Mouse (Mus musculus): Measurements from ENCODE around the gene 1700086D15Rik. TPM values are rescaled to one million over a fixed set of nuclear protein-coding genes. Genes with fewer than 3 reads are reported as not detected.

Gene 1700086D15Rik
- not detected for total RNA-seq (2023)

DNA sequence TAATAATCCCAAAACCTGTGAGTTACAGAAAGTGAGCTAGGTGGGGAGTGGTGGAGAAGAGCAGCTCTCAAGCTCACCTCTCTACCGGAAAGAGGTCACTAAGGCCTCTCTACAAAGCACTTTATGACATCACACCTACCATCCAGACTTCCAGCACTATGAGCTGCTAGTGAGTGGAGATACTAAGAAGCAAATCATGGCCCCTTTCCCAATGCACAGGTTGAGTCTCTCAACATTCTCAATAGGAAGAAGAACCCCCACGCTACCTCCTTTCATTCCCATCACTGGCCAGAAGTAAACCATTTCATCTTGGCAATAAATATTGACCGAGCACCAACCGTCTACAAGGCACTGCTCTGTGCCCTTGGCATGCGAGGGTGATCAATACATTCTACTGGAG, at the start of gene 1700086D15Rik:
1700086D15Rik (minus strand) TSS at position 101 of the 400 bp plus-strand sequence.

DNA sequence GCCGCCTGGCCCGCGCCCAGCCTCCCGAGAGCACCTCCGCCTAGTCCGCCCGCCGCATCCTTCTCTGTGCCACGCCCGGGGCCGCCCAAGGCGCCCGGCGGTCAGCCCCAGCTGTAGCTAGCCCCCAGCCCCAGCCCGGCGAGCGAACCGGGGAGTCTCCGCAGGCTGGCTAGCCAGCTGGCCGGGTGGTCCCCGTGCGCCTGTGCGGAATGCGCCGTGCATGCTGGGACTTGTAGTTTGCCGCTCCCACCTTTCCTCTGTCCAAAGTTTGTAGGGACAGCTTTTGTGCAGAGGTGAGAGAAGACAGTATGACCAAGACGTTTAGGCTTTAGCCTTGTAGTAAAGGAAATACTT, 3.1 kb upstream of the 1700086D15Rik start, which contains the start of gene Arhgap44:
Arhgap44 (minus strand) TSS at position 195 of the 354 bp plus-strand sequence.

Other genes starting within 250 kb of the 1700086D15Rik start
- gene Elac2, start 180.9 kb downstream of the 1700086D15Rik start, total RNA-seq (2023) = 26.0 TPM
- gene Arhgap44, start 3.1 kb upstream of the 1700086D15Rik start, total RNA-seq (2023) = 0.30 TPM
- gene Myocd, start 110.1 kb upstream of the 1700086D15Rik start, total RNA-seq (2023) = not detected

All from CD4-positive naive resting alpha-beta T cell, adult 57 days (primary cell).